Mouse (Mus musculus) lung, adult 2 months (tissue): Measurements from ENCODE around the gene Efs.

Experiments used
- CTCF ChIP-seq: fragments of 200-500 bp; IDR thresholded peaks from 2 replicates; pipeline ENCODE4 v1.5.1; 2011; ENCODE audit warnings: mild to moderate bottlenecking, low read length, control low read depth; ENCODE audit not compliant: insufficient read depth
- POLR2A ChIP-seq: fragments of 200-500 bp; IDR thresholded peaks from 2 replicates; pipeline ENCODE4 v1.6.1; 2011; ENCODE audit warnings: low read depth, mild to moderate bottlenecking, control low read depth, low read length, borderline replicate concordance; ENCODE audit errors: extremely low read depth

GRCm38 (mm10) chr14:54876539-54877047 is 49.3 kb downstream of the Efs start:
- TF ChIP-seq POLR2A: peak; percentile 61; the same call in 1 of the 2 replicates
- TF ChIP-seq CTCF: no peak
